Mouse (Mus musculus) liver, embryonic 14.5 days (tissue): ENCODE results near the gene Zfp451.

ENCODE experiments used
- CTCF ChIP-seq: IDR thresholded peaks from 2 replicates; pipeline ENCODE4 v1.5.1; 2016; ENCODE audit warnings: antibody characterized with exemption, low read depth, control low read depth
- EP300 ChIP-seq: IDR thresholded peaks from 2 replicates; pipeline ENCODE4 v1.6.1; 2016; ENCODE audit warnings: antibody characterized with exemption, low read depth

- TF ChIP-seq CTCF (no peak), EP300 (no peak)
These were observed 63.1 kb downstream of the Zfp451 start for GRCm38 (mm10) chr1:33751283-33751682.
